Mouse (Mus musculus) embryonic facial prominence, embryonic 13.5 days (tissue): Measurements from ENCODE around the gene Olfr770. TPM values are rescaled to one million over a fixed set of nuclear protein-coding genes. Genes with fewer than 3 reads are reported as not detected.
"Not testable (repeated sequence)": the region's sequence is repeated elsewhere in the genome, so short reads cannot be mapped to it uniquely, and the experiment has no call there.

Experiments
- ATAC-seq: fragments of 200-750 bp; cut with Nextera tagmentation; 2 replicates; pipeline ENCODE4 v1.8.0; 2017; ENCODE audit warnings: low read depth; ENCODE audit not compliant: insufficient number of reproducible peaks, insufficient read depth, low FRiP score, low TSS enrichment
- H3K27ac ChIP-seq: fragments of 300-500 bp; sonication (generic); 2 replicates; pipeline ENCODE4 v1.5.1; 2015; ENCODE audit warnings: moderate library complexity, mild to moderate bottlenecking, inconsistent platforms
- H3K27me3 ChIP-seq: fragments of 300-500 bp; sonication (generic); 2 replicates; pipeline ENCODE4 v1.6.1; 2015; ENCODE audit warnings: mild to moderate bottlenecking, inconsistent platforms
- H3K36me3 ChIP-seq: fragments of 300-500 bp; sonication (generic); 2 replicates; pipeline ENCODE4 v1.6.1; 2015; ENCODE audit warnings: mild to moderate bottlenecking, inconsistent platforms
- H3K4me1 ChIP-seq: fragments of 300-500 bp; sonication (generic); 2 replicates; pipeline ENCODE4 v1.6.1; 2015; ENCODE audit warnings: inconsistent platforms
- H3K4me2 ChIP-seq: fragments of 300-500 bp; sonication (generic); 2 replicates; pipeline ENCODE4 v1.6.1; 2015; ENCODE audit warnings: moderate library complexity, mild to moderate bottlenecking, inconsistent platforms
- H3K4me3 ChIP-seq: fragments of 300-500 bp; sonication (generic); 2 replicates; pipeline ENCODE4 v1.5.1; 2015; ENCODE audit warnings: mild to moderate bottlenecking, inconsistent platforms
- H3K9ac ChIP-seq: fragments of 300-500 bp; sonication (generic); 2 replicates; pipeline ENCODE4 v1.6.1; 2015; ENCODE audit warnings: mild to moderate bottlenecking, inconsistent platforms
- H3K9me3 ChIP-seq: fragments of 300-500 bp; sonication (generic); 2 replicates; pipeline ENCODE4 v1.6.1; 2016; ENCODE audit warnings: inconsistent platforms
- WGBS: fragments of 180-500 bp; shearing (Covaris S2); methylation state at CpG from one replicate; pipeline ENCODE4 v1.1.7; 2015; ENCODE audit warnings: mixed read lengths; 5-methylcytosine and 5-hydroxymethylcytosine counted together
- polyA plus RNA-seq: library from polyadenylated mRNA; unstranded; fragments of >200 nt; fragmentation: Nextera tagmentation; extraction: Ambion mirVana; gene quantifications from 2 replicates; pipeline ENCODE4 v1.2.1, GENCODE M21; 2015

Olfr770 gene
- polyA plus RNA-seq = not detected in 2 replicates

- no peak within 1 kb of the TSS for H3K4me3 ChIP-seq
- H3K36me3 ChIP-seq = no peaks in the 10 kb centered on the region
- 87% methylated on average over 2 of the region's 2 CpGs for WGBS
- no peaks in the 10 kb centered on the region for H3K27me3 ChIP-seq
- no peak within 1 kb of the TSS for H3K27ac ChIP-seq
- ATAC-seq = no peak
- no peak within 1 kb of the TSS for H3K9ac ChIP-seq
- no peaks in the 10 kb centered on the region for H3K4me1 ChIP-seq
- no peak within 1 kb of the TSS for H3K4me2 ChIP-seq
- no peaks in the 10 kb centered on the region for H3K9me3 ChIP-seq
These were observed at the start of gene Olfr770 for GRCm38 (mm10) chr10:129138898-129139297. Gene Olfr770 (minus strand): TSS chr10:129138998.

- not testable (repeated sequence) for H3K36me3 ChIP-seq, ATAC-seq, H3K4me2 ChIP-seq, H3K4me3 ChIP-seq, H3K9ac ChIP-seq, H3K9me3 ChIP-seq, H3K27me3 ChIP-seq, H3K27ac ChIP-seq, H3K4me1 ChIP-seq
These were observed 48.5 kb upstream of the Olfr770 start, which contains the start of gene Olfr773 for GRCm38 (mm10) chr10:129187319-129187718. Gene Olfr773 (minus strand): TSS chr10:129187419.

GRCm38 (mm10) chr10:129177821-129178220 lies 39.0 kb upstream of the Olfr770 start, which contains the start of gene Olfr772:
Gene Olfr772 (minus strand): TSS chr10:129177921.
- not testable (repeated sequence) for ATAC-seq, H3K27me3 ChIP-seq, H3K9ac ChIP-seq, H3K4me2 ChIP-seq, H3K4me3 ChIP-seq, H3K27ac ChIP-seq, H3K9me3 ChIP-seq, H3K36me3 ChIP-seq, H3K4me1 ChIP-seq
- WGBS = 73% methylated on average over 4 of the region's 4 CpGs

GRCm38 (mm10) chr10:129164651-129165050 lies 25.9 kb upstream of the Olfr770 start, which contains the start of gene Olfr771:
Gene Olfr771 (minus strand): TSS chr10:129164751.
- H3K36me3 ChIP-seq = no peaks in the 10 kb centered on the region
- no peak within 1 kb of the TSS for H3K4me2 ChIP-seq
- no peaks in the 10 kb centered on the region for H3K27me3 ChIP-seq
- no peak within 1 kb of the TSS for H3K9ac ChIP-seq
- no peaks in the 10 kb centered on the region for H3K9me3 ChIP-seq
- H3K4me3 ChIP-seq = no peak within 1 kb of the TSS
- ATAC-seq = no peak
- WGBS = 88% methylated on average over 1 of the region's 1 CpGs
- no peak within 1 kb of the TSS for H3K27ac ChIP-seq
- H3K4me1 ChIP-seq = no peaks in the 10 kb centered on the region

GRCm38 (mm10) chr10:129117761-129118160 lies 21.0 kb downstream of the Olfr770 start, which contains the start of gene Olfr769:
Gene Olfr769 (minus strand): TSS chr10:129117861.
- Histone ChIP-seq H3K4me1 (no peaks in the 10 kb centered on the region), H3K9ac (no peak within 1 kb of the TSS), H3K36me3 (no peaks in the 10 kb centered on the region), H3K27ac (no peak within 1 kb of the TSS), H3K4me3 (no peak within 1 kb of the TSS), H3K27me3 (no peaks in the 10 kb centered on the region), H3K9me3 (no peaks in the 10 kb centered on the region), H3K4me2 (no peak within 1 kb of the TSS)
- ATAC-seq = no peak
- WGBS = 67% methylated on average over 2 of the region's 2 CpGs

GRCm38 (mm10) chr10:129115146-129115545 lies 23.7 kb downstream of the Olfr770 start:
- Histone ChIP-seq H3K4me1 (no peaks in the 10 kb centered on the region), H3K9ac (no peak overlapping the region), H3K27ac (no peak overlapping the region), H3K4me2 (no peak overlapping the region), H3K9me3 (no peaks in the 10 kb centered on the region), H3K36me3 (no peaks in the 10 kb centered on the region), H3K27me3 (no peaks in the 10 kb centered on the region), H3K4me3 (no peak overlapping the region)
- no peak for ATAC-seq
- 88% methylated on average over 3 of the region's 3 CpGs for WGBS

- ATAC-seq = no peak
- WGBS = 24% methylated on average over 3 of the region's 3 CpGs
- Histone ChIP-seq H3K9ac (no peak overlapping the region), H3K4me2 (no peak overlapping the region), H3K36me3 (no peaks in the 10 kb centered on the region), H3K27me3 (no peaks in the 10 kb centered on the region), H3K9me3 (no peaks in the 10 kb centered on the region), H3K4me3 (no peak overlapping the region), H3K27ac (no peak overlapping the region), H3K4me1 (no peaks in the 10 kb centered on the region)
These were observed 37.6 kb downstream of the Olfr770 start for GRCm38 (mm10) chr10:129101231-129101630.

GRCm38 (mm10) chr10:129099275-129099674 lies 39.5 kb downstream of the Olfr770 start, which contains the start of gene Olfr768:
Gene Olfr768 (minus strand): TSS chr10:129099375.
- H3K27ac ChIP-seq = no peak within 1 kb of the TSS
- no peaks in the 10 kb centered on the region for H3K27me3 ChIP-seq
- no peak within 1 kb of the TSS for H3K4me3 ChIP-seq
- ATAC-seq = no peak
- H3K4me1 ChIP-seq = no peaks in the 10 kb centered on the region
- no peaks in the 10 kb centered on the region for H3K36me3 ChIP-seq
- H3K9ac ChIP-seq = no peak within 1 kb of the TSS
- WGBS = 73% methylated on average over 1 of the region's 1 CpGs
- H3K4me2 ChIP-seq = no peak within 1 kb of the TSS
- no peaks in the 10 kb centered on the region for H3K9me3 ChIP-seq

GRCm38 (mm10) chr10:129082810-129083209 lies 56.0 kb downstream of the Olfr770 start, which contains the start of gene Olfr767:
Gene Olfr767 (minus strand): TSS chr10:129082910.
- not testable (repeated sequence) for H3K9me3 ChIP-seq, H3K27me3 ChIP-seq, H3K9ac ChIP-seq, H3K4me3 ChIP-seq, H3K4me2 ChIP-seq, ATAC-seq, H3K36me3 ChIP-seq, H3K4me1 ChIP-seq, H3K27ac ChIP-seq

Other genes with a start within 250 kb of the Olfr770 start
- 7.0 and 8.3 TPM in 2 replicates for gene Gdf11, start 247.3 kb downstream of the Olfr770 start, polyA plus RNA-seq
- gene Cd63, start 238.0 kb downstream of the Olfr770 start, polyA plus RNA-seq = 663 and 674 TPM in 2 replicates
- 12.7 and 16.4 TPM in 2 replicates for gene Rdh5, start 216.1 kb downstream of the Olfr770 start, polyA plus RNA-seq
- gene Bloc1s1, start 215.0 kb downstream of the Olfr770 start, polyA plus RNA-seq = 206 and 216 TPM in 2 replicates
- 1.2 and 2.0 TPM in 2 replicates for gene Itga7, start 205.2 kb downstream of the Olfr770 start, polyA plus RNA-seq
- gene Mettl7b, start 178.0 kb downstream of the Olfr770 start, polyA plus RNA-seq = 0.22 TPM in 1 of 2 replicates, not detected in the other
- not detected in 2 replicates for gene Olfr9, start 149.6 kb downstream of the Olfr770 start, polyA plus RNA-seq
- not detected in 2 replicates for gene Olfr763, start 128.2 kb downstream of the Olfr770 start, polyA plus RNA-seq
- gene Olfr764-ps1, start 99.1 kb downstream of the Olfr770 start, polyA plus RNA-seq = not detected in 2 replicates
- not detected in 2 replicates for gene Olfr765, start 89.0 kb downstream of the Olfr770 start, polyA plus RNA-seq
- not detected in 2 replicates for gene Olfr766-ps1, start 70.0 kb downstream of the Olfr770 start, polyA plus RNA-seq
- gene Olfr767, start 56.1 kb downstream of the Olfr770 start, polyA plus RNA-seq = not detected in 2 replicates
- gene Olfr768, start 39.6 kb downstream of the Olfr770 start, polyA plus RNA-seq = not detected in 2 replicates
- gene Olfr769, start 21.1 kb downstream of the Olfr770 start, polyA plus RNA-seq = not detected in 2 replicates
- not detected in 2 replicates for gene Olfr771, start 25.8 kb upstream of the Olfr770 start, polyA plus RNA-seq
- gene Olfr772, start 38.9 kb upstream of the Olfr770 start, polyA plus RNA-seq = not detected in 2 replicates
- gene Olfr773, start 48.4 kb upstream of the Olfr770 start, polyA plus RNA-seq = not detected in 2 replicates
- gene Olfr774, start 97.2 kb upstream of the Olfr770 start, polyA plus RNA-seq = not detected in 2 replicates
- not detected in 2 replicates for gene Olfr775, start 109.4 kb upstream of the Olfr770 start, polyA plus RNA-seq
- gene Olfr776, start 120.1 kb upstream of the Olfr770 start, polyA plus RNA-seq = not detected in 2 replicates
- not detected in 2 replicates for gene Olfr777, start 132.5 kb upstream of the Olfr770 start, polyA plus RNA-seq
- gene Olfr780, start 179.1 kb upstream of the Olfr770 start, polyA plus RNA-seq = not detected in 2 replicates
- not detected in 2 replicates for gene Olfr781, start 189.9 kb upstream of the Olfr770 start, polyA plus RNA-seq
- gene Olfr782, start 209.9 kb upstream of the Olfr770 start, polyA plus RNA-seq = not detected in 2 replicates
- gene Olfr784, start 245.1 kb upstream of the Olfr770 start, polyA plus RNA-seq = 0.11 TPM in 1 of 2 replicates, not detected in the other